Mouse (Mus musculus): ENCODE measurements around the gene Gjb5.
A peak's percentile ranks its signal among the peaks of the same experiment; 100 is the strongest.

The Gjb5 gene

GRCm38 (mm10) chr4:127349560-127350300 is 8.3 kb downstream of the Gjb5 start:
- DNase-seq (ENCODE audit: low spot score) = no peak

GRCm38 (mm10) chr4:127345000-127345399 is 13.0 kb downstream of the Gjb5 start:
- no peak for DNase-seq (ENCODE audit: low spot score)

- no peak for DNase-seq (ENCODE audit: low spot score)
Observed at GRCm38 (mm10) chr4:127341372-127341771, 16.6 kb downstream of the Gjb5 start.

GRCm38 (mm10) chr4:127337668-127338067 is 20.3 kb downstream of the Gjb5 start:
- no peak for DNase-seq (ENCODE audit: low spot score)

- DNase-seq (ENCODE audit: low spot score) = no peak
Observed at GRCm38 (mm10) chr4:127334870-127335504, 23.0 kb downstream of the Gjb5 start.

GRCm38 (mm10) chr4:127331171-127331570 is 26.8 kb downstream of the Gjb5 start:
- DNase-seq (ENCODE audit: low spot score) = no peak

GRCm38 (mm10) chr4:127330181-127331100 is 27.5 kb downstream of the Gjb5 start, which contains the start of gene Gjb3:
Gjb3 (minus strand) TSS chr4:127330844.
- DNase-seq (ENCODE audit: low spot score) = no peak

- no peak for DNase-seq (ENCODE audit: low spot score)
Observed at GRCm38 (mm10) chr4:127329751-127330150, 28.2 kb downstream of the Gjb5 start.

- no peak for DNase-seq (ENCODE audit: low spot score)
Observed at GRCm38 (mm10) chr4:127329046-127329445, 28.9 kb downstream of the Gjb5 start.

- DNase-seq (ENCODE audit: low spot score) = no peak
Observed at GRCm38 (mm10) chr4:127328378-127328777, 29.6 kb downstream of the Gjb5 start.

- no peak for DNase-seq (ENCODE audit: low spot score)
Observed at GRCm38 (mm10) chr4:127327749-127328148, 30.2 kb downstream of the Gjb5 start.

- DNase-seq (ENCODE audit: low spot score) = no peak
Observed at GRCm38 (mm10) chr4:127327258-127327657, 30.7 kb downstream of the Gjb5 start.

GRCm38 (mm10) chr4:127325276-127325675 is 32.7 kb downstream of the Gjb5 start:
- DNase-seq (ENCODE audit: low spot score) = no peak

- peak; percentile 63 for DNase-seq (ENCODE audit: low spot score)
Observed at GRCm38 (mm10) chr4:127324759-127325158, 33.2 kb downstream of the Gjb5 start.

- DNase-seq (ENCODE audit: low spot score) = no peak
Observed at GRCm38 (mm10) chr4:127324296-127324695, 33.7 kb downstream of the Gjb5 start.

GRCm38 (mm10) chr4:127323651-127324050 is 34.3 kb downstream of the Gjb5 start:
- DNase-seq (ENCODE audit: low spot score) = no peak

- DNase-seq (ENCODE audit: low spot score) = peak; percentile 72
Observed at GRCm38 (mm10) chr4:127319613-127320012, 38.4 kb downstream of the Gjb5 start.

- no peak for DNase-seq (ENCODE audit: low spot score)
Observed at GRCm38 (mm10) chr4:127317143-127317542, 40.8 kb downstream of the Gjb5 start.

GRCm38 (mm10) chr4:127315753-127316152 is 42.2 kb downstream of the Gjb5 start:
- DNase-seq (ENCODE audit: low spot score) = no peak

GRCm38 (mm10) chr4:127314585-127314984 is 43.4 kb downstream of the Gjb5 start:
- no peak for DNase-seq (ENCODE audit: low spot score)

GRCm38 (mm10) chr4:127313861-127314260 is 44.1 kb downstream of the Gjb5 start, which contains the start of gene Gja4:
Gja4 (minus strand) TSS chr4:127314039.
- DNase-seq (ENCODE audit: low spot score) = peak; percentile 50

- DNase-seq (ENCODE audit: low spot score) = no peak
Observed at GRCm38 (mm10) chr4:127312349-127312748, 45.6 kb downstream of the Gjb5 start.

All from ovary, postnatal 14 days (tissue).